Mouse (Mus musculus) urinary bladder, adult 2 months (tissue): ENCODE data around the gene Cep112. TPM values are rescaled to one million over a fixed set of nuclear protein-coding genes. Genes with fewer than 3 reads are reported as not detected.

Experiments used
- DNase-seq: peaks from one replicate; pipeline ENCODE4 v3.0.0; 2022; ENCODE audit warnings: low spot score
- polyA plus RNA-seq: library from polyadenylated mRNA; depleted of rRNA; stranded (reverse); fragments of >200 nt; gene quantifications from 2 replicates; pipeline ENCODE4 v1.2.3, GENCODE M21; 2012

Cep112 gene
- polyA plus RNA-seq, 1 experiment = 2.9 TPM

- DNase-seq = no peak
Measured at GRCm38 (mm10) chr11:108876633-108877205, 451.7 kb downstream of the Cep112 start.

GRCm38 (mm10) chr11:108877520-108877919 lies 452.5 kb downstream of the Cep112 start:
- no peak for DNase-seq

GRCm38 (mm10) chr11:108880546-108880945 lies 455.6 kb downstream of the Cep112 start:
- DNase-seq = no peak

- DNase-seq = no peak
Measured at GRCm38 (mm10) chr11:108881662-108882061, 456.7 kb downstream of the Cep112 start.

- DNase-seq = no peak
Measured at GRCm38 (mm10) chr11:108885276-108885896, 460.4 kb downstream of the Cep112 start.

- DNase-seq = no peak
Measured at GRCm38 (mm10) chr11:108886060-108886459, 461.1 kb downstream of the Cep112 start.

- no peak for DNase-seq
Measured at GRCm38 (mm10) chr11:108889121-108889520, 464.1 kb downstream of the Cep112 start.

- DNase-seq = no peak
Measured at GRCm38 (mm10) chr11:108890544-108890943, 465.6 kb downstream of the Cep112 start.

GRCm38 (mm10) chr11:108891111-108891870 lies 466.3 kb downstream of the Cep112 start:
- DNase-seq = no peak

GRCm38 (mm10) chr11:108891871-108892380 lies 466.9 kb downstream of the Cep112 start:
- DNase-seq = no peak

- no peak for DNase-seq
Measured at GRCm38 (mm10) chr11:108892406-108892805, 467.4 kb downstream of the Cep112 start.

GRCm38 (mm10) chr11:108893232-108893790 lies 468.3 kb downstream of the Cep112 start:
- no peak for DNase-seq

GRCm38 (mm10) chr11:108893855-108894510 lies 469.0 kb downstream of the Cep112 start:
- no peak for DNase-seq

GRCm38 (mm10) chr11:108897034-108897433 lies 472.0 kb downstream of the Cep112 start:
- no peak for DNase-seq

GRCm38 (mm10) chr11:108898063-108898462 lies 473.1 kb downstream of the Cep112 start:
- no peak for DNase-seq

GRCm38 (mm10) chr11:108898483-108898882 lies 473.5 kb downstream of the Cep112 start:
- DNase-seq = no peak

GRCm38 (mm10) chr11:108900718-108901488 lies 475.9 kb downstream of the Cep112 start:
- DNase-seq = no peak

- DNase-seq = no peak
Measured at GRCm38 (mm10) chr11:108901670-108902069, 476.7 kb downstream of the Cep112 start.

GRCm38 (mm10) chr11:108902303-108902702 lies 477.3 kb downstream of the Cep112 start:
- no peak for DNase-seq

- DNase-seq = no peak
Measured at GRCm38 (mm10) chr11:108906590-108907254, 481.7 kb downstream of the Cep112 start.
